Mouse (Mus musculus) heart, embryonic 13.5 days (tissue): ENCODE data around the gene Gli3. TPM values are rescaled to one million over a fixed set of nuclear protein-coding genes. Genes with fewer than 3 reads are reported as not detected.

Source experiments
- ATAC-seq: fragments of 200-750 bp; cut with Nextera tagmentation; 2 replicates; pipeline ENCODE4 v1.8.0; 2017; ENCODE audit warnings: moderate TSS enrichment; ENCODE audit not compliant: insufficient number of reproducible peaks, low FRiP score, low TSS enrichment; ENCODE audit errors: extremely low read depth
- H3K27ac ChIP-seq: fragments of 300-500 bp; sonication (generic); replicated peaks from 2 replicates; pipeline ENCODE4 v1.5.1; 2015; ENCODE audit warnings: moderate library complexity, mild to moderate bottlenecking, inconsistent platforms
- H3K27me3 ChIP-seq: fragments of 300-500 bp; sonication (generic); replicated peaks from 2 replicates; pipeline ENCODE4 v1.6.1; 2015; ENCODE audit warnings: mild to moderate bottlenecking, inconsistent platforms
- H3K36me3 ChIP-seq: fragments of 300-500 bp; sonication (generic); 2 replicates; pipeline ENCODE4 v1.6.1; 2015; ENCODE audit warnings: mild to moderate bottlenecking, inconsistent platforms
- H3K4me1 ChIP-seq: fragments of 300-500 bp; sonication (generic); 2 replicates; pipeline ENCODE4 v1.6.1; 2015; ENCODE audit warnings: inconsistent platforms
- H3K4me2 ChIP-seq: fragments of 300-500 bp; sonication (generic); 2 replicates; pipeline ENCODE4 v1.6.1; 2015; ENCODE audit warnings: inconsistent platforms, mild to moderate bottlenecking, moderate library complexity
- H3K4me3 ChIP-seq: fragments of 300-500 bp; sonication (generic); 2 replicates; pipeline ENCODE4 v1.5.1; 2015; ENCODE audit warnings: moderate library complexity, mild to moderate bottlenecking, inconsistent platforms
- H3K9ac ChIP-seq: fragments of 300-500 bp; sonication (generic); 2 replicates; pipeline ENCODE4 v1.6.1; 2015; ENCODE audit warnings: inconsistent platforms, mild to moderate bottlenecking, moderate library complexity
- H3K9me3 ChIP-seq: fragments of 300-500 bp; sonication (generic); 2 replicates; pipeline ENCODE4 v1.6.1; 2016; ENCODE audit warnings: inconsistent platforms
- WGBS: fragments of 180-500 bp; shearing (Covaris S2); methylation state at CpG from one replicate; pipeline ENCODE4 v1.1.7; 2015; ENCODE audit warnings: mixed read lengths; 5-methylcytosine and 5-hydroxymethylcytosine counted together
- polyA plus RNA-seq: library from polyadenylated mRNA; unstranded; fragments of >200 nt; fragmentation: Nextera tagmentation; extraction: Ambion mirVana; gene quantifications from 2 replicates; pipeline ENCODE4 v1.2.1, GENCODE M21; 2015

Gene Gli3
- polyA plus RNA-seq, 1 experiment from 2014 or later, result 7.4 TPM

DNA sequence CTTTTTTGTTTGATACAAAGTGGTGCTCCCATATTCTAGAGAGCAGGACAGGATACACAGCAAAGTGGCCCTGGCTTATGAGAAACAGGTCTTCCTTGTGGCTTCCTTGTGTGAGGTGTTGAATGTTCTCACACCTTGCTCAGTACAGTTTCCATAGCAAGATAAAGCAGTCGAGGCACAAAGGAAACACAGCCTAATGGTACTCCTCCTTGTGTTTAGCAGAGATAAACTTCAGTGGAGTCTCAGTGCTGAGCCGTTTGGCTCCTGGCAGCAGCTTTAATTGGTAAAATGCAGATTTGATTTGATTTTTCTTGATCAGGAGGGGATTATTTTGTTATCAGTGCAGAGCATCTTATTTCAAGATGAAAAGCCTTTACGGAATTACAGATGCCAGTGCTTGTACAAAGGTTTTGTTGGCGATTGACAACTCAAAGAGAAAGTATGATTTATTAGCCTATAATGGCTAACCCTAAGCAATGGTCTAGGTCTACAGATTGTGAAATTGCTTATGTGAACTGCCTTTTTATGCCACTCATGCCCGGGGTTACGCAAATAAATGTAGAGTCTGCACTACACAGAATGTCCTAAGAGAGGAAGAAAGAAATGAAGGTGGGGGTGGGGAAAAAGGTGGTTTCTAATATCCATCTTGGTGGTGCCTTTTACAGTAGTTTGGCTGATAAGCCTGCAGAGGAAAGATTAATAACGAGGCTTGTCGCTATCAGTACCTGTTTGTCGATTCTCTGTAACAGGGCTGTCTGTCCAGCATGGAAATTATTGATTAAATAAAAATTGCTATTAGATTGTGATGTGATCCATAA lies 207.3 kb downstream of the Gli3 start:
- WGBS, result 60% methylated on average over 9 of the region's 9 CpGs

DNA sequence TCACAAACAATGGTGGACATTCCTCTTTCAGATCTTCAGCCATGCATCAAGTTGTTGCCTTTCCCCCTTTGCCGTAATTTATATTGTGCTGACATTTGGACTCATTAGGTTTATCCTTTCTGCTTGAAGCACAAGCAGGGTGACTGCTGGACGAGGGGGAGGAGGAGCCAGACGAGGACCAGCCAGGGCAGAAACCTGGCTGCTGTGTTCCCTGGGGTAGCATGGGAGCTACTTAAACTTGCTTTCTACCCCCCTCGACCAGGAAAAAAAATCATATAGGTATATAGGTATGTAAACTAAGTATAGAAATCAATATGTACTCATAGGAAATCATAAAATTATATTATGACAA lies 207.9 kb downstream of the Gli3 start:
- no peak for ATAC-seq

More for the DNA sequence above, 207.3 kb downstream of the Gli3 start:
- Histone ChIP-seq H3K36me3 (no peaks in the 10 kb centered on the region), H3K27ac (no peak overlapping the region), H3K4me2 (no peak overlapping the region), H3K27me3 (peaks cover 84% of the 10 kb centered on the region), H3K9me3 (no peaks in the 10 kb centered on the region), H3K4me3 (no peak overlapping the region), H3K9ac (no peak overlapping the region), H3K4me1 (peaks cover 25% of the 10 kb centered on the region)
- no peak for ATAC-seq

DNA sequence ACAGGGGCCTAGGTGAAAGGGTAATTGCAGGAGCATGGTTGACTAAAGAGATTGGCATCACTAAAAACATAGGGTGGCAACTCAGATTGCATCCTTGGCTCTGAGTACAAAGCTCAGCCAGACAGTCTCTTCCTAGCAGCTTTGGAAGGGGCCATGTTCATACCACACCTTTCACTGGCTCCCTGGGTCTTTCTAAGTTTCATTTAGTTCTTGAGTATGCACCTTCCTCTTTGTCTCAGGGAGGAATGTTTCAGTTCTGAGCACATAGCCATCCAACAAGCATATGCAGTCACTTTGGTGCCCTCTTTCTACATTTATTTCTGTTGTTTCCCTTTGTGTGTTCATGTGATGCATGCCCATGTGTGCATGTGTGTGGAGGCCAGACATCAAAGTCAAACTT lies 212.4 kb downstream of the Gli3 start:
- H3K9me3 ChIP-seq, result no peaks in the 10 kb centered on the region
- H3K27me3 ChIP-seq, result peaks cover 56% of the 10 kb centered on the region
- H3K4me3 ChIP-seq, result no peak overlapping the region
- H3K36me3 ChIP-seq, result no peaks in the 10 kb centered on the region
- no peak overlapping the region for H3K9ac ChIP-seq
- no peaks in the 10 kb centered on the region for H3K4me1 ChIP-seq
- no peak overlapping the region for H3K27ac ChIP-seq
- no peak for ATAC-seq
- no peak overlapping the region for H3K4me2 ChIP-seq

More for the DNA sequence above, 207.9 kb downstream of the Gli3 start:
- Histone ChIP-seq H3K27ac (no peak overlapping the region), H3K36me3 (no peaks in the 10 kb centered on the region), H3K9ac (no peak overlapping the region), H3K4me1 (peaks cover 19% of the 10 kb centered on the region), H3K9me3 (no peaks in the 10 kb centered on the region), H3K4me2 (no peak overlapping the region), H3K4me3 (no peak overlapping the region), H3K27me3 (peaks cover 85% of the 10 kb centered on the region)
- 61% methylated on average over 4 of the region's 4 CpGs for WGBS

DNA sequence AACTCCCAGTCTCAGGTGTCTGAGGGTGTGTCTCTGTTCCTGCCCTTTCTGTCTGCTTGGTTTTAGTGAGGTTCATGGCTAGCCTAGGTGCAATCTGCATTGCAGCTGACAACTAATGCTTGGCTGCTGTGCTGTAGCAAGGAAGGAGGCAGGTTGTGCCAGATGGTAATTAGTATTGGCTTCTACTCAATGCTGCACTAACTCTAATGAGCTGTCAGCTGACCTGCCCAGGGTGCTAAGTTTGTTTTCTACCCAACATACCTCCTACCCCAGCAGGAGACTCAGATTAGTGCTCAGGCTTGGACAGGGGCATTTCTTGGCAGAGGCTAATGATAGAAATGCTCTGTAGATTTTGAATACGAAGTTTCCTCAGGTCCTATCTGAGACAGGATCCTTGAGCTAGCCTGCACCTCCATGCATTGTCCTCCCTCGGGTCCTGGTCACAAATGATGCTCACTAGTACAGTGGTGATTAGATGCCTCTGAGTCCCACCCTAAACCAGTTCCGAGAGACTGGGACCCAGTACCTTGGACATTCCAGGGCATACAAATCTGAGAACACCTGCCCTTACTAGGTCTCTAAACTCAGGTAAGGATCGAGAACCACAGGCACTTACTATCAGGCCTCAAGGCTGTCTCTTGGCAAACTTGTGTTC lies 214.2 kb downstream of the Gli3 start:
- no peaks in the 10 kb centered on the region for H3K36me3 ChIP-seq
- no peak for ATAC-seq
- 70% methylated on average over 4 of the region's 4 CpGs for WGBS

DNA sequence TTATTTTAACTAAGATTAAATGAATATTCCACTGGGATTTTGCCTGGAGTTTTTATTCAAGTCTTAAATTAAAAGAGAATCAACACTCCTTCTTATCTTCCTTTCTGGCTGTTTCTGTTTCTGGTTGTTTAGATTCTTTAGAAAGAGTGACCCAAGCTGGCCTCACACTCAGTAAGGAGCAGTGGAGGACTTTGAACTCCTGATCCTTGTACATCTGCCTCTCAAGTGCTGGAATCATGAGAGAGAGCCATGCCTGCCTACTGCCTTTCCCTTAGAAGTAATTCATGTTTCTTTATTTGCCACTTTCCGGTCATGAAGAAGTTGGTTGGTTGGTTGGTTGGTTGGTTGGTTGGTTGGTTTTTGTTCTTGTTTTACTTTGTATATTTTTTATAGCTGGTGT lies 218.5 kb downstream of the Gli3 start:
- ATAC-seq, result no peak
- no peaks in the 10 kb centered on the region for H3K36me3 ChIP-seq
- H3K4me2 ChIP-seq, result no peak overlapping the region
- no peak overlapping the region for H3K9ac ChIP-seq
- no peak overlapping the region for H3K4me3 ChIP-seq
- no peak overlapping the region for H3K27ac ChIP-seq
- WGBS, result 92% methylated on average over 1 of the region's 1 CpGs
- no peaks in the 10 kb centered on the region for H3K4me1 ChIP-seq
- no peaks in the 10 kb centered on the region for H3K9me3 ChIP-seq
- peaks cover 13% of the 10 kb centered on the region for H3K27me3 ChIP-seq

More for the DNA sequence above, 214.2 kb downstream of the Gli3 start:
- no peak overlapping the region for H3K9ac ChIP-seq
- H3K4me2 ChIP-seq, result no peak overlapping the region
- H3K4me3 ChIP-seq, result no peak overlapping the region
- peaks cover 45% of the 10 kb centered on the region for H3K27me3 ChIP-seq
- H3K27ac ChIP-seq, result no peak overlapping the region
- no peaks in the 10 kb centered on the region for H3K9me3 ChIP-seq
- H3K4me1 ChIP-seq, result no peaks in the 10 kb centered on the region

DNA sequence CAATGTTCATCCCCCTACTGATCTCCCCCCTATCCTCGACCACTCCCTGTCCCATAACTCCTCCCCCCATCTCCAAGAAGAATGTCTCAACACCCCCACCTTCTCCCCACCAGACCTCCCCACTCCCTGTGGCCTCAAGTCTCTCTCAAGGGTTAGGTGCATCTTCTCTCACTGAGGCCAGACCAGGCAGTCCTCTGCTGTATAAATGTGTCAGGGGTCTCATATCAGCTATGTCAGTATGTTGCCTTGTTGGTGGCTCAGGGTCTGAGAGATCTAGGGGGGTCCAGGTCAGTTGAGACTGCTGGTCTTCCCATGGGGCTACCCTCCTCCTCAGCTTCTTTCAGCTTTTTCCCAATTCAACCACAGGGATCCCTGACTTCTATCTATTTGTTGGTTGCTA lies 220.0 kb downstream of the Gli3 start:
- 31% methylated on average over 1 of the region's 1 CpGs for WGBS

DNA sequence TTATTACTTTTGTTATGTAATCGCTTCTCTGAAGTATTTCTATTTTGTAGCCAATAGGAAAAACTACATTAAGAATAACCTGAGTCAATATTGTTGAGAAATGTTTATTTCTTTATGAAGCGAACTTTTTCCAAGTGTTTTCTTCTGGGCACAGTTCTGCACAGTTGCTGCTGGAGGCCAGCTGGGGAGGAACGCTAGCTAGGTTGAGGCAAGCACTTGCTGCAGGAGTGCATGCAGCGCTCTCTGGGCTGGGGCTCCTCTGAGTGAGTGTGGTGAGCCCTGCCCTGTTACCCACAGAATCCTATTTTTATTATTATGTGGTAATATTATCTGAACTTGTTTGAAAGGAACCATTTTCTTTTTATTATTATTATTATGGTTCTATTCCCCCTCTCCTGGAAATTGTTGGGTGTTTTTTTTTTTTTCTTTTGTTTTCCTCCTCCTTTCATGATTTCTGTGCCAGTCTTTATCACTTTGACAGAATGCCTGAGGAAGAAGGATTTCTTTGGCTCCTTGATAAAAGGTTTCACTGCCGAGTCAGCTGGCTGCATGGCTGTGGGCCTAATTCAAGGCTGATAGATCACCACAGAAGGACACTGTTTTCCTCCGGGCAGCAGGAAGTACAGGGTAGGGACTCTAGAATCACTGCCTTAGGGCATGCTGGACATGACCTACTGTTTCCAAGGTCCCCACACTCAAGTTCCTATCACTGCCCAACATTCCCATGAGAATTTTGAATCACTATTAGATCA lies 225.2 kb downstream of the Gli3 start:
- no peak overlapping the region for H3K9ac ChIP-seq
- WGBS, result 60% methylated on average over 6 of the region's 6 CpGs
- no peak overlapping the region for H3K4me3 ChIP-seq
- H3K4me1 ChIP-seq, result peaks cover 5% of the 10 kb centered on the region; the same call in 1 of the 2 replicates
- no peak overlapping the region for H3K27ac ChIP-seq
- H3K27me3 ChIP-seq, result no peaks in the 10 kb centered on the region
- H3K9me3 ChIP-seq, result no peaks in the 10 kb centered on the region
- H3K4me2 ChIP-seq, result no peak overlapping the region
- H3K36me3 ChIP-seq, result no peaks in the 10 kb centered on the region
- no peak for ATAC-seq

More for the DNA sequence above, 220.0 kb downstream of the Gli3 start:
- no peak overlapping the region for H3K4me2 ChIP-seq
- H3K4me1 ChIP-seq, result no peaks in the 10 kb centered on the region
- peaks cover 5% of the 10 kb centered on the region for H3K27me3 ChIP-seq
- ATAC-seq, result no peak
- no peak overlapping the region for H3K4me3 ChIP-seq
- no peaks in the 10 kb centered on the region for H3K9me3 ChIP-seq
- H3K27ac ChIP-seq, result no peak overlapping the region
- no peak overlapping the region for H3K9ac ChIP-seq
- H3K36me3 ChIP-seq, result no peaks in the 10 kb centered on the region

DNA sequence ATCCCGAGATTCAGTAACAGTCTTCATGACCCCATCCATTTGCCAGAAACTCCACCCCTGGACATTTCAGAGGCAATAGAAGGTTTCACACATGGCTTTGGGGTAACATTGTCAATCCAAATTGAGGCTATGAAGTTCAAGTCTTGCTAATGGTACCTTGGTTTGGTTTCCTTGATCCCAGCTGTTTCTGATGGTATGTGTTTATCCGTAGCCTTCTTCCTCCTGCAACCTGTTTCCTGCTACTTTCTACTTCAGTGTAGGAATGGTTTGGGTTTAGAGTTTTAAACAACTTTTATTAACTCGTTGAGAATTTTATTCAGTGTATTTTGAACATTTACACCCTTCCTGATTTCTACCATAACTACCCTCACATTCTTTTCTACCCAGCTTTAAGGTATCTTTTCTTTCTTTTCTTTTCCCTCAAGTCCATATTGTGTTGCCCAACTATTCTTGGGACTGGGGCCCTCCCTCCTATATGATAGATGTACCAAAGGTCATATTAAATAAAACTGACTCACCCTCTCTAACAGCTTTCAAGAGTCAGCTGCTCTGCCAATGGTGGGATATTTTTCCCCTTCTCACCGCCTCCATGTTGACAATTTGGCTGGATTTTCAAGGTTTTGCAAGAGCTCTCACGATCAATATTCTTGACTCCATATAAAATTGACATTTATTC lies 225.9 kb downstream of the Gli3 start:
- Histone ChIP-seq H3K9me3 (no peaks in the 10 kb centered on the region), H3K4me1 (peaks cover 5% of the 10 kb centered on the region; the same call in 1 of the 2 replicates), H3K9ac (no peak overlapping the region), H3K36me3 (no peaks in the 10 kb centered on the region), H3K4me2 (no peak overlapping the region), H3K4me3 (no peak overlapping the region), H3K27me3 (no peaks in the 10 kb centered on the region), H3K27ac (no peak overlapping the region)
- 84% methylated on average over 5 of the region's 5 CpGs for WGBS
- ATAC-seq, result no peak

DNA sequence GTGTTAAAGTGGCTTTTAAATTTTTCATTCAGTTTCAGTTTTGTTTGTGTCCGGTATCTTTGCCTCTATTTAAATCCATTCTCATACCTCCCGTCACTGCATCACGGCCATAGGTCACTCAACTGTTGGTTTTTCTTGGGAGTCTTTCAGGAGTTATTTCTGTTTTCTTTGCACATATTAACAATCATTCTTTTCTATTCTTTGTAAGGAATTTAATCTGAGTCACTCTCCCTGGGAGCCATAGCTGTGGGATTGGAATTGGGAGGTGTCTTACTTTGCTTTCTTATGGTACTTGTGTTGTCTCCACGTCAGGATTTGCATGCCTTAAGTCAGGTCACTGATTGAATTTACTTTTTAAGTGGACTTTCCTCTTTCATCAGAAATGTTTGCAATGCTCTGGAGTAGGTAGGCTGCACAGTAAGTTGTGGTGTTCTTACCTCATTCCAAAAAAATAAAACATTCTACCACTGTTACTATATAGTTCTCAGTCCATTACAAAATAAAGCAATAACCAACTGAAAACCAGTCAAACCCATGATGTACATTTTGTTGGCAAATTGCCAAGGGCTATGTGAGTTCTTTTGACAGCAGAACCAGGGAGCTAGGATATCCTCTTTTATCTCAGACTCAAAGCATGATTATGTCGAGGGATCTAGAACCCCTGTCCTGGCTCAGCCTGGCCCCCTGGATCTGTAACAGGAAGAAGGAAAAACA lies 228.9 kb downstream of the Gli3 start:
- Histone ChIP-seq H3K36me3 (no peaks in the 10 kb centered on the region), H3K4me3 (no peak overlapping the region), H3K9ac (no peak overlapping the region), H3K9me3 (no peaks in the 10 kb centered on the region), H3K4me1 (peaks cover 5% of the 10 kb centered on the region; the same call in 1 of the 2 replicates), H3K27ac (no peak overlapping the region), H3K27me3 (no peaks in the 10 kb centered on the region), H3K4me2 (no peak overlapping the region)
- WGBS, result 50% methylated on average over 5 of the region's 5 CpGs
- ATAC-seq, result no peak

DNA sequence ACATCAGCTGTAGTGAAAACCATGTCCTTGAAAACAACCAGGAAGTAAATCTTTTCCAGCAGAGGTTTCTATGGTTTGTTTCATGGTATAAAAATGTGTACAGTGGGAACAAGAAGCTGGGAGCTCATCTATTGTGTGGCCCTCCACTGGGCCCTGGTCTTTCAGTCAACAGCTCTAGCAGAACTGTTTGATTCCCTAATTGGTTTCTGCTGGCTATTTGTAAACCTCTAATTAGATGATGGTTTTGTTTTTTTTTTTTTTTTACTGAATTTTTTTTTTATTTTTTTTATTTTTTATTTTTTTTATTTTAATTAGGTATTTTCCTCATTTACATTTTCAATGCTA lies 229.4 kb downstream of the Gli3 start:
- Histone ChIP-seq H3K4me3 (no peak overlapping the region), H3K36me3 (no peaks in the 10 kb centered on the region), H3K9me3 (no peaks in the 10 kb centered on the region), H3K27me3 (no peaks in the 10 kb centered on the region), H3K9ac (no peak overlapping the region), H3K27ac (no peak overlapping the region), H3K4me2 (no peak overlapping the region), H3K4me1 (peaks cover 5% of the 10 kb centered on the region; the same call in 1 of the 2 replicates)
- no peak for ATAC-seq

DNA sequence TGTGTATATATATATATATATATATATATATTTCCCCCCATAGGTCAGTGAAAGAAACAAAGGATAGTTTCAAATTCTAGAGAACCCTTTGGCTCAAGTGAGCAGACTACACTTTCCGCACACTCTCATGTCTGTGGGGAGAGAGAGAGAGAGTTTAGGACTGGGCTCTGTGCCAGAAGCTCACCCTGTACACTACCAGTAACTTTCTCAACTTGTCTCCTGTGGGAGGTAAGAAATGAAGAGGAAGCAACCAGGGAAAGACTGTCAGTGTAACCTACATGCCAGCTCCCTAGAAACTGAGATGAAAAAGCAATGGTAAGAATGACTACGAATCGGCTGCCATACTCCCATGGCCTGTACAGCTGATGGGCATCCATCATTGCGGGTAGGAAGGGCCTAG lies 235.2 kb downstream of the Gli3 start:
- H3K4me3 ChIP-seq, result no peak overlapping the region
- H3K27ac ChIP-seq, result no peak overlapping the region
- peaks cover 4% of the 10 kb centered on the region; the same call in 1 of the 2 replicates for H3K4me1 ChIP-seq
- no peak overlapping the region for H3K9ac ChIP-seq
- 66% methylated on average over 4 of the region's 4 CpGs for WGBS
- no peaks in the 10 kb centered on the region for H3K36me3 ChIP-seq
- no peak overlapping the region for H3K4me2 ChIP-seq
- H3K27me3 ChIP-seq, result no peaks in the 10 kb centered on the region
- no peak for ATAC-seq
- H3K9me3 ChIP-seq, result no peaks in the 10 kb centered on the region
